Mouse (Mus musculus): ENCODE measurements around the gene Rhbdf1. TPM values are rescaled to one million over a fixed set of nuclear protein-coding genes. Genes with fewer than 3 reads are reported as not detected.

The Rhbdf1 gene
- polyA plus RNA-seq, 1 experiment from 2014 or later: 32.8 TPM

DNA sequence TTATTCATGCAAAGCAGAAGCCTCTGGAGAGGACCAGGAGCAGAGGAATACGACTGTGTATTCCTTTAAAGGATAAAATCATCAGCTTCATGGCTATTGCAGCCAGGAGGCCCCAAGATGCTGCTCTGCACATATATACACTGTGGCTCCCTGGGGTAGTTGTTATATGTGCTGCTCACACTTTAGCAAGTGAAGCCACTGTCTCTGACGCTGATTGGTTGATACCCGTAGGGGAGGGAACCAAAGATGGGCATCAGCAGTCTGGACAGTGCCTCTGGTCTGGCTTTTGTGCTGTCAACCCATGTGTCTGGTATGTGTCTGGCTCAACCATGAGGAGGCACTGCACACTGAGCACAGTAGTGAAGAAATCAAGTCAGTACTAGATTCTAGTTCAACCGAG, 55.4 kb downstream of the Rhbdf1 start:
- Histone ChIP-seq H3K9me3 (replicated peaks) (no peaks in the 10 kb centered on the region), H3K27ac (no peak overlapping the region)
- 77% methylated on average over 4 of the region's 4 CpGs for WGBS

DNA sequence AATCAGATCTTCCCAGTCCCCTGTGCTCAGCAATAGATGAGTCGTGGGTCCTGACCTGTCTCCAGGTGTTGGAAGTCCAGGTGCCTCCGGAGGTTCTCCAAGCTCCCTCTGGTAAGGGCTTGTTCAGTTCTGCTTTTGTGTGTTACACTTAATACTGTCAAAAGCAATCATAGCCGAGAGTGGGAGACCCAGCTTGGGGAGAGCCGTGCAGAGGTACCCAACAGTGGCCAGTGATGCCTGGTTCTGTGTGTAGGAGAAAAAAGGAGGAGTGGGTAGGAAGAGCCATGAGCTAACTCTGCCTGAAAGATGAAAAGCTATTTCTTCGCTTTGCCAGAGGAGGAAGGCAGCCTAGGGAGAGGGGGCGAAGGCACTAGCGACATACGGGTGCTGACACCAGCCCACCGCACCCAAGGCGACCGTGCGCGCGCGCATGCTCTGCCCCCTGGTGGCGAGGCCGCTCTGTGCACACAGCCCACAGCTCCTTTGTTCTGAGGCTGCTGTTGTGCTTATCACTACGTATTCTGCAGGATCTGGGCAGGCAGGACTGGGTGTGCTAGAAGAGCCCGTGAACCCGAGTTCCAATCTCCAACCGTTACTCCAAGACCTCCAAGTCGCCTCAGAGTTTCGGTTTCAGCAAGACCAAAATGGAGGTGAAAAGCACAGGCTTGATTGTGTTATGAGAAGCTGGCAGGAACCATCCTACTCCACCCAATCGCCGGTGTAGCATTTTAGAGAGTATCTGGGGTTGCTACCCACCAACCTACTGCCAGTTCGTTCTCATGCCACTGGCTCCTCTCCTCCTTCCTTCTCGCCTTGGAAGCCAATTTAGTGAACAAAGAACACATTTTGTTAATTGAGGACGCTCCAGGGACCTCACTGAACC, 59.9 kb downstream of the Rhbdf1 start:
- Histone ChIP-seq H3K27ac (peak overlapping the region; percentile 90), H3K4me2 (replicated peaks) (peak overlapping the region; percentile 55), H3K9ac (peak overlapping the region; percentile 45), H3K9me3 (replicated peaks) (no peaks in the 10 kb centered on the region), H3K27me3 (no peaks in the 10 kb centered on the region), H3K4me3 (peak overlapping the region; percentile 25), H3K4me1 (peaks cover 22% of the 10 kb centered on the region), H3K36me3 (no peaks in the 10 kb centered on the region)
- peak; percentile 88 for ATAC-seq (ENCODE audit: low FRiP score)
- WGBS: 15% methylated on average over 28 of the region's 28 CpGs

More for the DNA sequence above, 55.4 kb downstream of the Rhbdf1 start:
- Histone ChIP-seq H3K4me3 (no peak overlapping the region), H3K27me3 (no peaks in the 10 kb centered on the region), H3K9ac (no peak overlapping the region), H3K4me2 (replicated peaks) (no peak overlapping the region), H3K4me1 (peaks cover 7% of the 10 kb centered on the region), H3K36me3 (no peaks in the 10 kb centered on the region)
- ATAC-seq (ENCODE audit: low FRiP score): no peak

DNA sequence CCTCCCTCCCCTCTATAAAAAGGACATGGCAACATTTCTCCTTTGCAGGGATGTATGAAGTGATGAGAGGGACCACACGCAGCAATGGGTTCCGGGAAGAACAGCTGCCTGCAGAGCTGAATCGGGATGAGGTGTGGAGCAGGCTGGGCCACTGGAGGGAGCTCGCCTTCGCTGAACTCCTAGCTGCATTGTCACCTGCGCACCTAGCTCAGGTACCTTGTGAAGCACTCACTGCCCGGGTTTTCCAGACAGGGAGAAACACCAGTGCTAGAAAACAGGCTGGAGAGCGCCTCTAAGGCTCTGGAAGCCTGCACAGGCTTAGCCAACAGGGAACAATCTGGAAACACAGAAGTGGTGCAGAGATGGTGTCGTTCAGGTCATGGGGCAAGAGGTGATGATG, 60.6 kb downstream of the Rhbdf1 start:
- WGBS: 7% methylated on average over 9 of the region's 9 CpGs
- Histone ChIP-seq H3K9ac (peak overlapping the region; percentile 45), H3K36me3 (no peaks in the 10 kb centered on the region), H3K9me3 (replicated peaks) (no peaks in the 10 kb centered on the region), H3K4me1 (peaks cover 27% of the 10 kb centered on the region), H3K27ac (peak overlapping the region; percentile 90), H3K27me3 (no peaks in the 10 kb centered on the region), H3K4me3 (peak overlapping the region; percentile 25), H3K4me2 (replicated peaks) (peak overlapping the region; percentile 55)
- peak; percentile 18; the same call in 1 of the 2 replicates for ATAC-seq (ENCODE audit: low FRiP score)

DNA sequence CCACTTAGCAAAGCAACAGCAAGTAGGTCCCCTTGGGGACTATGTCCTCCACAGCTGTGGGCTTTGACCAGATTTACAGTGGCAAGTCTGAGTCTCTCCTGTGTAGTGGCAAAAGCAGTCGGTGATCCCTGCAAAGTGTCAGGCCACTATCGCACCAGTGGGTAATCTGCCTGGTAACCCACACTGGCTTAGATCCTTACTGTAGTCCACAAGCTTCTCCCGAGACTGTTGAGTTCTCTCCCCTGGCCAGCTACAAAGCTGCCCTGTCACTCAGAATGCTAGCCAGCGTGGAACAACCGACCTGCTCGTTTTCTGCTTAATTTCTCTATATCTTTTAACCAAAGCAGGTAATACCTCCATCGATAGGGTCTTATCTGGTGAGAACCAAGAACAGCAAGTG, 61.8 kb downstream of the Rhbdf1 start:
- H3K9me3 ChIP-seq (replicated peaks): no peaks in the 10 kb centered on the region
- ATAC-seq (ENCODE audit: low FRiP score): no peak
- no peak overlapping the region for H3K4me2 ChIP-seq (replicated peaks)
- H3K36me3 ChIP-seq: no peaks in the 10 kb centered on the region
- no peak overlapping the region for H3K27ac ChIP-seq
- H3K9ac ChIP-seq: no peak overlapping the region
- H3K4me3 ChIP-seq: no peak overlapping the region
- peaks cover 27% of the 10 kb centered on the region for H3K4me1 ChIP-seq
- 81% methylated on average over 7 of the region's 7 CpGs for WGBS
- H3K27me3 ChIP-seq: no peaks in the 10 kb centered on the region

Other genes starting within 250 kb of the Rhbdf1 start
- gene Nsg2, start 221.8 kb downstream of the Rhbdf1 start, polyA plus RNA-seq (2016; fragmentation: Nextera tagmentation; extraction: Ambion mirVana): 190 and 217 TPM in 2 replicates
- not detected in 2 replicates for gene Il9r, start 22.0 kb downstream of the Rhbdf1 start, polyA plus RNA-seq (2016; fragmentation: Nextera tagmentation; extraction: Ambion mirVana)
- 52.8 and 55.1 TPM in 2 replicates for gene Snrnp25, start 16.9 kb downstream of the Rhbdf1 start, polyA plus RNA-seq (2016; fragmentation: Nextera tagmentation; extraction: Ambion mirVana)
- 30.4 and 32.3 TPM in 2 replicates for gene Mpg, start 4.2 kb upstream of the Rhbdf1 start, polyA plus RNA-seq (2016; fragmentation: Nextera tagmentation; extraction: Ambion mirVana)
- 51.3 and 51.7 TPM in 2 replicates for gene Nprl3, start 45.4 kb upstream of the Rhbdf1 start, polyA plus RNA-seq (2016; fragmentation: Nextera tagmentation; extraction: Ambion mirVana)
- gene Hba-x, start 54.1 kb upstream of the Rhbdf1 start, polyA plus RNA-seq (2016; fragmentation: Nextera tagmentation; extraction: Ambion mirVana): 1,600 and 2,073 TPM in 2 replicates
- gene Hba-a1, start 61.2 kb upstream of the Rhbdf1 start, polyA plus RNA-seq (2016; fragmentation: Nextera tagmentation; extraction: Ambion mirVana): 2,983 and 3,718 TPM in 2 replicates
- 4.6 and 5.1 TPM in 2 replicates for gene Hbq1b, start 64.7 kb upstream of the Rhbdf1 start, polyA plus RNA-seq (2016; fragmentation: Nextera tagmentation; extraction: Ambion mirVana)
- gene Hba-a2, start 74.2 kb upstream of the Rhbdf1 start, polyA plus RNA-seq (2016; fragmentation: Nextera tagmentation; extraction: Ambion mirVana): 6,460 and 7,804 TPM in 2 replicates
- 0.72 TPM in 1 of 2 replicates, not detected in the other for gene Hbq1a, start 77.8 kb upstream of the Rhbdf1 start, polyA plus RNA-seq (2016; fragmentation: Nextera tagmentation; extraction: Ambion mirVana)
- 29.5 and 31.7 TPM in 2 replicates for gene Sh3pxd2b, start 125.5 kb upstream of the Rhbdf1 start, polyA plus RNA-seq (2016; fragmentation: Nextera tagmentation; extraction: Ambion mirVana)
- 64.4 and 71.9 TPM in 2 replicates for gene Ubtd2, start 233.1 kb upstream of the Rhbdf1 start, polyA plus RNA-seq (2016; fragmentation: Nextera tagmentation; extraction: Ambion mirVana)

All from hindbrain, embryonic 12.5 days (tissue).